Mouse (Mus musculus) ES-Bruce4 (cell line): ENCODE data around the gene Zdhhc5.

Experiments
- CTCF ChIP-seq: IDR thresholded peaks from one replicate; pipeline ENCODE4 v1.8.1; 2011; ENCODE audit warnings: low read depth, low read length
- EP300 ChIP-seq: IDR thresholded peaks from 2 replicates; pipeline ENCODE4 v1.6.1; 2011; ENCODE audit warnings: low read depth, low read length; ENCODE audit not compliant: insufficient read depth
- POLR2A ChIP-seq: IDR thresholded peaks from one replicate; pipeline ENCODE4 v1.8.1; 2011; ENCODE audit warnings: low read length; ENCODE audit not compliant: insufficient read depth

DNA sequence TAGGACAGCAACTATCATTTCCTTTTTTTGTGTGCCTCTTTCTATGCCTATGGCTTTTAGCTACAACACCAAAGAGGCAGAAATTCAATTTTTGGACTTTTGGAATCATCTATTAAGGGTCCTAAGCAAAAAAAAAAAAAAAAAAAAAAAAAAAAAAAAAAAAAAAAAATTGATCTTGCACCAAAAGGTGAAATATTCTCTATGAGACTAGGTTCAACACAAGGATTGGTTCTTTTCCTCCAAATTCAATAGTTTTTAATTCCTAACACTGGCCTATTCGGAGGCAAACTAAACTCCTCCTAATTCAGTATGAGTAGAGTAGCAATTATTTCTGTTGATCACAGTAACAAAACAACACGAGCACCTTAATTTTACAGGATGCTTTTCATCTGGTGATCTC is 3.1 kb downstream of the Zdhhc5 start:
- TF ChIP-seq CTCF (no peak), POLR2A (no peak), EP300 (no peak)
